Mouse (Mus musculus) liver, embryonic 14.5 days (tissue): ENCODE measurements around the gene Myof.

Source experiments
- CTCF ChIP-seq: IDR thresholded peaks from 2 replicates; pipeline ENCODE4 v1.5.1; 2016; ENCODE audit warnings: antibody characterized with exemption, low read depth, control low read depth
- EP300 ChIP-seq: IDR thresholded peaks from 2 replicates; pipeline ENCODE4 v1.6.1; 2016; ENCODE audit warnings: antibody characterized with exemption, low read depth

DNA sequence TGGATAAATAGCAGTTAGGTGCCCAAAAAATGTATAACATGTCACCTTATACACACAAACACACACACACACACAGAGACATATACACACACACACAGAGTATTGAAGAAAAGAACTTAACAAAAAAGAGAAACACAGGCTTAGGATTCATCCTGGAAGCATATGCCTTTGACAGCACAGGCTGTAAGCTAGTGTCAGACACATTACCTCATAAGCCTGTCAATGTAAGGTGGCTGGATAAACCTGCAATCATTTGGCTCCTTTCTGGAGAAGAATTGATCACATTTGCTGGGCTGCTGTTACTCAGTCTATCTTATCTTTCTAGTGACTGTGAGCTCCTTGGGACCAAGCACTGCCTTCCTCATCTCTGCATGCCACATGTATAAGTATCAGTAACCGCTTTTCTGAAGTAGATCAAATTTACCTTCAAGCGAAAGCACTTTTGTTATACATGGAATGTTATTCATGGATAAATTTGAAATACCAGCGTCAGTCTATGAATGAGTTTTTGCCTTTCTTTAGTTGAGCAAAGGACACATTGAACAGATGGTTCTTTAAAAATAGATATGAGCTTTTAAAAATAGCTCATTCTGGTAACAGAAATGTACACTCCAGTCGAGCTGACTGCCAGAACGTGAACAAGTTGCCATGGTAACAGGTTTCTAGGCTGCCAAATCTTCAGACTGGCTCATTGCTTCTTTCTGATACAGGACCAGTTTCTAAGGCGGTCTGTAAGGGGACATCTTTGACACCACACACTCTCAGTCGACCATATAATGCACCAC lies 51.8 kb downstream of the Myof start:
- no peak for TF ChIP-seq CTCF
- TF ChIP-seq EP300: no peak
